Mouse (Mus musculus) bone marrow, adult 2 months (tissue): ENCODE results near the gene Atf1.

Source experiments
- CTCF ChIP-seq: fragments of 200-500 bp; IDR thresholded peaks from 2 replicates; pipeline ENCODE4 v1.5.1; 2011; ENCODE audit warnings: low read length, control low read depth; ENCODE audit not compliant: control insufficient read depth, insufficient read depth
- POLR2A ChIP-seq: fragments of 200-500 bp; IDR thresholded peaks from 2 replicates; pipeline ENCODE4 v1.6.1; 2011; ENCODE audit warnings: low read depth, mild to moderate bottlenecking, control low read depth, low read length, borderline replicate concordance; ENCODE audit not compliant: control insufficient read depth

DNA sequence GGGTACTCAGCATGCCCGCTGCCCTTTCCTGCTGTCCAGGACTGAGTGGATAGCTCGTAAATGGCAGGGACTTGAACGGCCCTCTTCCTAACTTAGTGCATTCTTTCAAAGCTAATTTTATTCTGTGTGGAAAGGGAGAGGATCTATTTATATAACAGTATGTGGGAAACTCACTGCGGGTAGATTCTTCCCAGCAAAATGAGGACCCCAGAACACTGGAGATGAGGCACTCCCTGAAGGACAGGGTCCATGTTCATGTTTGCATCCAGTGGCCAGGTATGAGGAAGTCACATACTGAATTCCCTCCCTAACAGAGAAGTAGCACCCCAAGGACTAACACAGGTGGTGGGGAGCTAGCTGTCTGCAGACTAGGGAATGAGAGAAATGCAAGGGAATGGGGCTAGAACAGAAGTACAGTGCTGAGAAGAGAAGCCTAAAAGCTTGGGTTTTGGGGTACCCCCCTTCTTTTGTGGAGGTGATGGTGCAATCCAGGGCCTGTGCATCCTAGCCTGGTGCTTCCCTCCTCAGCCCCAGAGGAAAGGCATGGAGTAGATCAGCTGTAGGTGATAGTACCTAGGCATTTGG is 25.1 kb upstream of the Atf1 start:
- TF ChIP-seq CTCF = no peak
- no peak for TF ChIP-seq POLR2A
